Mouse (Mus musculus): ENCODE data around the gene Klk1b21.
"Not testable (repeated sequence)": the region's sequence is repeated elsewhere in the genome, so short reads cannot be mapped to it uniquely, and the experiment has no call there.

Gene Klk1b21

GRCm38 (mm10) chr7:44102028-44102427 is at the start of gene Klk1b21:
Gene Klk1b21, plus strand, starts transcription at chr7:44102328.
- not testable (repeated sequence) for DNase-seq (ENCODE audit: low spot score in 2 of 2)

- no peak for DNase-seq (ENCODE audit: low spot score in 2 of 2)
Observed at GRCm38 (mm10) chr7:44072117-44072516, 30.0 kb upstream of the Klk1b21 start.

DNA sequence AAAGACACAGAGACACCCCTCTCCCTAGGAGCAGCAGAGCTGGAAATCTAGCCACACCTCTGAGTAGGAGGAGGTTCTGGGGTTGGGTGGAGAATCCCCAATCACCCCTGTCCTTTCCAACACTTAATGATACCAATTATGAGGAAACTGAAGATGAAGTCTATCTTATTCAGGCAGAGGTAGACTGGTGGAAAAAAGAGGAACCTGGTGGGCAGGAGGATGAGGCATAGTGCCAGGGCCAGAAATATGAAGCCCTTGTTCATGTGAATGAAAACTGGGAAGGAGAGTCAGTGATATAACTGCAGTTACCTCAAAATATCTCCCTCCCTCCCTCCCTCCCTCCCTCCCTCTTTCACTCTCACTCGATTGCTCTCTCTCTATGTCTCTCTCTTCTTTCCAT is 24.4 kb upstream of the Klk1b21 start:
- no peak for DNase-seq (ENCODE audit: low spot score in 2 of 2)

DNA sequence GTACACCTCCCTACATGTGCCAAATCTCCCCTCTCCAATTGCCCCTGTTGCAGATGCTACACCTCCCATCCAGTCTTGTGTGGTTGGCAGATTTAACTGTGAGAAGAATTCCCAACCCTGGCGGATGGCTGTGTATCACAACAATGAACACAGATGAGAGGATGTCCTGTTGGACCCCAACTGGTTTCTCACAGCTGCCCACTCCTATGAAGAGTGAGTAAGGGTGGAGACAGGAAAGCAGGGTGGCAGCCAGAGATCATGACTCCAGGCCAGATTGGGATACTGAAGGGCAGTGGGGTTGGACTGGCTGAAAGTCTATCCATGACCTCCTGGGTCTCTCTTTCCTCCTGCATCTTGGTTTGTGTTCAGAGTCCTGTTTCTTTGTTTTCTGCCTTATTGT is 6.0 kb upstream of the Klk1b21 start:
- DNase-seq (ENCODE audit: low spot score in 2 of 2): no peak

- DNase-seq (ENCODE audit: low spot score in 2 of 2): no peak
Observed at GRCm38 (mm10) chr7:44112373-44112772, 10.2 kb downstream of the Klk1b21 start, which contains the start of gene Klk1b22. Gene Klk1b22, plus strand, starts transcription at chr7:44112673.

- no peak for DNase-seq (ENCODE audit: low spot score in 2 of 2)
Observed at GRCm38 (mm10) chr7:44123445-44123844, 21.3 kb downstream of the Klk1b21 start.

GRCm38 (mm10) chr7:44136467-44136866 is 34.3 kb downstream of the Klk1b21 start, which contains the start of gene Klk1b16:
Gene Klk1b16, plus strand, starts transcription at chr7:44136767.
- DNase-seq (ENCODE audit: low spot score in 2 of 2): no peak
